Mouse (Mus musculus): Measurements from ENCODE around the gene Gm10271. TPM values are rescaled to one million over a fixed set of nuclear protein-coding genes. Genes with fewer than 3 reads are reported as not detected.
A peak's percentile ranks its signal among the peaks of the same experiment; 100 is the strongest.

Gene Gm10271
- polyA plus RNA-seq, 1 experiment = not detected

GRCm38 (mm10) chr10:116980888-116981287 is 8.5 kb upstream of the Gm10271 start:
- no peak for DNase-seq (ENCODE audit: low read depth, low spot score)
- 73% methylated on average over 3 of the region's 3 CpGs for WGBS

DNA sequence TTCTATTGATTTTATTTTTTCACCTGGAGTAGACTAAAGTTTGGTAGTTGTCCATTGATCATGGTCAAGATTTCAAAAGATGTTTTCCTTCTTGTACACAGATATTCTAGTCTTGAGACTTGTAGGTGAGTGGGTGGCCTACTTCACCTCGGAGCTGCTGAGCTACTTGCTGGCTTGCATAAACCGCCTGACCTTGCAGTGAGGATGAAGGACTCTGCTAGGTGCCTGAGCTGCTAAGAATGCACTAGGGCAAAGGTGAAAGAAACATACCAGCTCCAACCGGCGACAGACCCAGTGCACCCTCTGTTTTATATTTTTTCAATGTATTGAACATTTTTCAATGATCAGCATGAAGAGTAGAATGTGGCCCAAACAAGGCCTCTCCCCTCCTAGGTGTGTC is 7.9 kb upstream of the Gm10271 start:
- WGBS = 76% methylated on average over 4 of the region's 4 CpGs
- DNase-seq (ENCODE audit: low read depth, low spot score) = no peak

DNA sequence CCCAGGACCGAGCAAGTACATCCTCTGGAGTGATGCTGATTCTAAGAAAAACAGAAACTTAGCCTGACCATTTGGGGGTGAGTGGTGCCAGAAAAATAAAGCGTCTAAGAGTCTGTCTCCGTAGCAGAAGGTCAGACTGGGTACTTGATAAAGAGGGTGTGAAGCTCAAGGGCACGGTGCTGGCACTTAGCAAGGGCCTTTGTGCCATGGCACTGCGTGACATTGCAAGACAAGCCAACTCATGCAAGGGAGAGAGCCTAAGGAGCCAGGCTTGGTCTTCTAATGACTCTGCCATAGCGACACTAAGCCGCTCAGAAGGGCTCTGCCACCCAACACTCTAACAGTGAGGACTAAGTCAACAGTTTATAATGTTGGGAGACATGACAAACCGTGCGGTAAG is 6.4 kb upstream of the Gm10271 start:
- WGBS = 86% methylated on average over 9 of the region's 9 CpGs
- no peak for DNase-seq (ENCODE audit: low read depth, low spot score)

DNA sequence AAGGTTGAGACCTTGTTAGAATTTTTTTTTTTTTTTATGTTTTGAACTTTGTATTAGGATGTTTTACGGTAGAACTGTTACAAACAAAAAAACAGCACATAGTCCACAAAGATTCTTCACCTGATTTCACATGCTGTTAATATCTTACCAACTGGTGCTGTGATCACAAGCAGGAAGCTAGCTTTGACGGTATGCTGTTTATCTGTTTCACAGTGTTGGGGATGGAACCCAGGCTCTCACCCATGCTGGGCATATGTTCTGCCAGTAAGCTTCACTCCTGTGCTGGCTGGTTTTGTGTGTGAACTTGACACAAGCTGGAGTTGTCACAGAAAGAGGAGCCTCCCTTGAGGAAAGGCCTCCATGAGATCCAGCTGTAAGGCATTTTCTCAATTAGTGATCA is 5.4 kb upstream of the Gm10271 start:
- DNase-seq (ENCODE audit: low read depth, low spot score) = no peak
- WGBS = 62% methylated on average over 2 of the region's 2 CpGs

GRCm38 (mm10) chr10:116977455-116977854 is 5.0 kb upstream of the Gm10271 start:
- DNase-seq (ENCODE audit: low read depth, low spot score) = no peak
- WGBS = 38% methylated on average over 4 of the region's 4 CpGs

DNA sequence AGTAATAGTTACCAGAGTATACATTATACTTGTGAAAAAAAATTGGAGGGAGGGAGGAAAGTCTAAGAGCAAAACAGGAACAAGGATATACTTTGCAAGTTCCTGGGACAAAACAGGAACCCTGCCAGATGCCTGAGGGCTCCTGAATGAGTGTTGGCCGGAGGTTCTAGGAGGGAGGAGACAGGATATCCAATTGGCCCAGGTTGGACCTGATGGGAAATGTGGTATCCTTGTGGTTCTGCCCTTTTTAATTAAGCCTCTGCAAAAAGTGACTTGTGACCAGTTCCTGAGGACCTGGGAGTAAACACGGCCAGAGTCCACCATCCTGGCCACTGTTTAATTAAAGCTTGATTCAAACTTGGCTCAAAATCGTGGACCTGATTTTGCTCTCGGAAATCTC is 3.7 kb downstream of the Gm10271 start:
- DNase-seq (ENCODE audit: low read depth, low spot score) = no peak
- whole genome bisulfite sequencing = 64% methylated on average over 4 of the region's 4 CpGs

GRCm38 (mm10) chr10:116966065-116966464 is 6.3 kb downstream of the Gm10271 start:
- DNase-seq (ENCODE audit: low read depth, low spot score) = no peak
- WGBS = 67% methylated on average over 6 of the region's 6 CpGs

DNA sequence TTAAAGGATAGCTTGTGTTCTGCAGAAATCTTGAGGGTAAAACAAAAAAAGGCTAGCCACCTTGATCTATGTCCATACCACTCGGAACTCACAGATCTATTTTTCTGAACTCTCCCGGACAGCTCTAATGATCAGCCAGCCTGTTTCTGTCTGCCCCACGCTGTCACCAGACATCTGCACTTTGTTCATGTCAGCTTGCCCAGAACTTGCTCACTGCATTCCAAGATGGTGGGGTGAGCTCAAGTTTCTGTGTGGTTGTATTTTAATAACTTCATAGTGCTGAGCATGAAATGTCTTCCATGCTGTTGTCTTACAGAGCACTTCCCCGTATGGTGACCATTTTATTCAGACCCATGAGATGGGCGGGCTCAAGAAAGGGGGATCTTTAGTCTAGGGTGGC is 7.1 kb downstream of the Gm10271 start:
- WGBS = 59% methylated on average over 5 of the region's 5 CpGs
- no peak for DNase-seq (ENCODE audit: low read depth, low spot score)

DNA sequence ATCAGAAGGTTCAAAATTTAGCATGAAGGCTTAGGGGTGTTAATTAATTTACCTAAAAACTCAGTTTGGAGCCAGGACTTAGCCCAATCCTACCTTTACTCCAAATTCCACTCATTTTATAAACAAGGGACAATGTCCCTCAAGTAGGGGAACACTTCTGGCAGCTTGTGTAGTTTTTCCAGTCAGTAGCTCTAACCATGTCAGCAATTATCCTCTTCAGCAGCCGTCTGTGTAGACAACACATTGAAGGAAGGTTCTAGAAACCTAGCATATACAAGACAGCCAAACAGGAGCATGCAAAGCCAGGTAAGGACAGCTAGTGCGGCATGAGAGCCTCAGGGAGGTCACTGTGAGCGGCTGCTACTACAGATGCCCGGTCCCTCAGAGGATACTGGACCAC is 7.8 kb downstream of the Gm10271 start:
- no peak for DNase-seq (ENCODE audit: low read depth, low spot score)

GRCm38 (mm10) chr10:116964084-116964483 is 8.3 kb downstream of the Gm10271 start:
- 73% methylated on average over 11 of the region's 11 CpGs for WGBS
- no peak for DNase-seq (ENCODE audit: low read depth, low spot score)

More for the DNA sequence above, 7.8 kb downstream of the Gm10271 start:
- 69% methylated on average over 4 of the region's 4 CpGs for WGBS

DNA sequence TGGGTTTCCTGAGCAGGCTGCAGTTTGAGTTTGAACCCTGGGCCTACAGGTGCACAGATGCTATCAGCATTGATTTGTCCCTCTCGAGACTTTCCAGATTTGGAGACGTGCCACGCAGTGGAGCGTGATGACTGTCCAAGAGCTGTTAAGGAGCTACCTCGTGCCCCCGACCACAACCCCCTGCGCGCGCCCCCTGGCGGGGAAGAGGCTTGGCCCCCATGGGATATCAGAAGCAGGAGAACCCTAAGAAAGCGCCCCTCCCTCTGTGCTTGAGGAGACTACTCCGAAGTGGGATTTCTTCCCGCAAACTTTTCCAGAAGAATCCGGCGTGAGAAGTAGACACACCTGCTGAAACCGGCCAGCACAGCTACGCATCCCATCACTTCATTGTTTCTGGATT is 9.6 kb downstream of the Gm10271 start:
- 67% methylated on average over 17 of the region's 17 CpGs for WGBS
- no peak for DNase-seq (ENCODE audit: low read depth, low spot score)

DNA sequence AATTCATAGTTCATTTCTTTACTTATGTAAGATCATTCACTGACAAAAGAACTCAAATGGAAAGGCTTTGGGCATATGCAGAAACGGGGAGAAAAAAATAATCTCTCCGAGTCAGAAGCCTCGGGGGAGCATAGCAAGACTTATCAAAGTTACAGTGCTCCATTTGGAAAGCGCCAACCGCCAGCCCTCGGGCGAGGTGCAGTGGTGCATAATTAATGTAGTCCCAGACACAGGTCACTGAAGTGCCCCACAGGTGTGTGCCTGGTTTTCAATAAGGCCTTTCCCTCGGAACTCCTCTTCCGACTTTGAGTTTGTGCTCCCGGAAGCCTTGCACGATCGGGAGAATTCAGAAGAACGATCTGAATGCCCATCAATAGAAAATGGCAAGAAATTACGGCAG is 10.3 kb downstream of the Gm10271 start:
- no peak for DNase-seq (ENCODE audit: low read depth, low spot score)
- 90% methylated on average over 14 of the region's 14 CpGs for whole genome bisulfite sequencing

DNA sequence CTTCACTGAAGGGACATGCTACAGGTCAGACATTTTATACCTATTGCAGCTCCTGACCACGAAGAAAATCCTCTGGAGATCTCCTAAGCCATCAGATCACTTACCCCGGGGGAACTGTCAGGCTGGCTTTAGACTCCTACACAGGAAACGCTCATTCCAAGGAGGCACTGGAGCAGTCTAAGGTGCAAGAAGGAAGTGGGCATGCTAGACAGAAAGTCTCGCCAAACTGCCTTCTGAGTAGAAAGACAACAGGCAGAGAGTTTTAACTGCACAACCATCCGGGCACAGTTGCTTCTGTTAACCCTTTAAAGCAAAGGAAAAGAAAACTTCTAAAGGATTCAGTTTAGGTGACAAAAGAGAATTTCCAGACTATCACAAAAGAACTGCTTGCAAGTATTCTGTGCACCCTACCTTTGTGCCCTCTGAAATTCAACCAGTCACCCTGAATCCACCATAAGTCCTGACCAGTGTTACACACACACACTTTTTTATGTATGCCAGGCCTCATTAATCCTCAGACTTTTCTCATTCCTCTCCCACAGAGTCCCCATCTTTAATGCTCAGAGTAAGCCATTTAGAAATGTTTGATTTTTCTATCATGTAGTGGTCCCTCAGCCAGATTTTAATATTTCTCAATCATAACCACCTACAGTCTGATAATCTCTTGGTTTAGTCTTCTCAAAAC is 14.4 kb downstream of the Gm10271 start:
- no peak for DNase-seq (ENCODE audit: low read depth, low spot score)
- WGBS = 33% methylated on average over 5 of the region's 5 CpGs

GRCm38 (mm10) chr10:116956483-116957158 is 15.8 kb downstream of the Gm10271 start:
- no peak for DNase-seq (ENCODE audit: low read depth, low spot score)
- WGBS = 95% methylated on average over 11 of the region's 11 CpGs

GRCm38 (mm10) chr10:116955191-116955590 is 17.2 kb downstream of the Gm10271 start:
- DNase-seq (ENCODE audit: low read depth, low spot score) = no peak
- WGBS = 96% methylated on average over 6 of the region's 6 CpGs

- DNase-seq (ENCODE audit: low read depth, low spot score) = no peak
- WGBS = 22% methylated on average over 5 of the region's 5 CpGs
Observed at GRCm38 (mm10) chr10:116950886-116951285, 21.5 kb downstream of the Gm10271 start.

- under 1% methylated on average over 103 of the region's 103 CpGs for WGBS
Observed at GRCm38 (mm10) chr10:116950009-116950769, 22.2 kb downstream of the Gm10271 start, which contains the start of gene Rab3ip. Rab3ip (minus strand) TSS chr10:116950769.

DNA sequence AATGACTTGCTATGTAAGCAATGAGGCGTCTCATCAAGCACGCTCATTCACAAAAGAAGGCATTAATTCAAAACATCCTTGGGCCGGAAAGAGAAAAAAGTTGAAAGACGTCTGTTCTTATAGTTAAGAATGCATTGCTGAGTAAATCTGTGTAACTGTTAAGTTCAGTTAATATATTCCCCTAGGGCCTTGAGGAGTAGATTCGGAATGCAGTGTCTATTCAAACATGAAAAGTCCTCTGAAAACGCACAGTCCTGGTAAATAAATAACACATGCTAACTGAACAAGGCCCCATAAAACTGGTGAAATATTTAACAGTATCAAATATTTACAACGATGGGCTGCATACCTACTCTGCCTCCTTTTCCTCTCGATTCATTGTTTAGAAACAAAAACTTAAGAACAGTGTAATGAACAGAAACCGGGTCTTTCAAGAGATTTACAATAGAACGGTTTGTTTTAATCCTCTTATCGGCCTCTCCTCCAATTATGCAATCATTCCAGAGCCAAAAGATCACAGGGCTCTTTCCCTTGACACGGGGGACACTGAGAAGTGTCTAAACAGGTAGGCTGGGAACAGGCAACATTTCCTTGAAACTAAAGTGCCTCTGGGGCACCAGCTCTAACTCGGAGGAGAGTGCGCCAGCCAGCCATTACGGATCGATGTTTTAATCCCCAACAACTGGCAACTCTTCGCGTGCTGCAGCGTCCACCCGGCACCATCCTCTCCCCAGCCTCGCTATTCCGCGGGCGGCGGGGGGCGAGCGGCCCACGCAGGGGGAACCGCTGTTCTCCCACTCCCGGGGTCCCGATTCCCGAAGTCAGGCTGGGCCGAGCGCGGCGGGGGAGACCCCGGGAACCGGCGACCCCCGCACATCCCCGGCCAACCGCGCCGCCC is 23.0 kb downstream of the Gm10271 start:
- WGBS = 4% methylated on average over 44 of the region's 44 CpGs
- DNase-seq (ENCODE audit: low read depth, low spot score) = no peak

More at GRCm38 (mm10) chr10:116950009-116950769, 22.2 kb downstream of the Gm10271 start, which contains the start of gene Rab3ip:
- peak; percentile 57 for DNase-seq (ENCODE audit: low read depth, low spot score)

- 36% methylated on average over 9 of the region's 9 CpGs for WGBS
- DNase-seq (ENCODE audit: low read depth, low spot score) = no peak
Observed at GRCm38 (mm10) chr10:116948414-116948813, 24.0 kb downstream of the Gm10271 start.

Measured in large intestine, adult 2 months (tissue).